Mouse (Mus musculus) liver, adult 2 months (tissue): ENCODE data around the gene Traf2.

ENCODE experiments used
- CTCF ChIP-seq: fragments of 200-500 bp; IDR thresholded peaks from 2 replicates; pipeline ENCODE4 v1.5.1; 2011; ENCODE audit warnings: low read depth, low read length, control low read depth
- POLR2A ChIP-seq: fragments of 200-500 bp; IDR thresholded peaks from 2 replicates; pipeline ENCODE4 v1.6.1; 2011; ENCODE audit warnings: low read length, control low read depth; ENCODE audit not compliant: insufficient read depth; ENCODE audit errors: extremely low read depth

DNA sequence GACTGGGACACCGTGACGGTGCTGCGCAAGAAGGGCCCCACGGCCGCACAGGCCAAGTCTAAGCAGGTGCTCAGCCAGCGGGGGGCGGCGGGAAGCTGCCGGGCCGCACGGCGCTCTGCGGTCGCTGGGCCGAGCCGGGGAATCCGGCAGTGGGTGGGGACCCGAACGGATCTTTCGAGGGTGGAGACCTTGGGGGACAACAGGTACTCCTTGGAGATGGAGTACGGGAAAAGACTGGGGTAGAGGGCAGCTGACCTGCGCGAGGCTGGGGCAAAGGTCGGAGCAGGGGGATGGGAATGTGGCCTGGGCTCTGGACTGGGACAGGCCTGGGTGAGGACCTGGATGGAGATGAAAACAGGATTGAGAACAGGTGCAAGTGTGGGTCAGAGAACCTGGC is 11.2 kb upstream of the Traf2 start:
- TF ChIP-seq CTCF (no peak), POLR2A (no peak)
